Mouse (Mus musculus): Measurements from ENCODE around the gene Fam110a. TPM values are rescaled to one million over a fixed set of nuclear protein-coding genes. Genes with fewer than 3 reads are reported as not detected.

Gene Fam110a
- polyA plus RNA-seq (2016; fragmentation: Nextera tagmentation; extraction: Ambion mirVana): 29.3 and 31.7 TPM in 2 replicates

DNA sequence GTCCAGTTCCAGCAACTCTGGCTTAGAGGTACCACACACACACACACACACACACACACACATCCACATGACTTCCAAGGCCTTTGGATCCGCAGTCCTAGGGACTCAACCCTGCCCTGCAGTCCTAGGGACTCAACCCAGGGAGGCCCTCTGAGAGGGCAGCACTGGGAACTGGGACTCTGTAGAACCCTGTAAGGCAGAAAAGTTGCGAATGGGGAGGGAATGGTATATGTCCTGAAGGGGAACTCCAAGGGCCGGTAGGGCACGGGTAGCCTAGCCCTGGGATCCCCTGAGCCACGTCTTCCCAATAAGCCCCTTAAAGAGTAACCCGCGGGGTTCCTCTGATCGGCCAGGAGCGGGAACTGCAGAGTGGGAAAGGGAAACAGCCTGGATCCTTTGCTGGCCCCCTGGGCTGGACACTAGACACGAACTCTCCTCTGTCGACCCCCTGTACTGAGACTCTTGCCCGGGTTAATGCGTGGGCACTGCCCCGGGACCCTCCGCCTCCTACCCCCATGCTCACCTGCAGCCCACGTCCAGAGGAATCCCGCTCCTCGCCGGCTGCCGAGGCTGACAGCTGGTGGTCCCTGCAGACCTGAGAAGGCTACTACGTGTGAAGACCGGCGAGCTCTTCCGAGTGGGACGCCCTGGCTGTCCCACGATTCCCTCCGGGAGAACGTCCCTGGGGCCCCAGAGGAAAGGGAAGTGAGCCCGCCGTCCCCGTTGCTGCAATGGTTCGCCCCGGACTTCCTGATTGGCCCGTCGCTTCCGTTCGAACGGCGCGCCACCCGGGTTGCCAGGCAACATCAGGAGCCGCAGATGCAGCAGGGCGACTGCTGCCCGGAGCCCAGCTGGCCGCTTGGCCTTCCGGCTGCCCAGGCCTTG, at the start of gene Fam110a:
Gene Fam110a, minus strand, starts transcription at position 750 of the 885 bp plus-strand sequence.
- 0 out of 2 replicates have a peak within 1 kb of the TSS, but pooled peaks have one; percentile 13 for H3K27ac ChIP-seq
- H3K9me3 ChIP-seq: no peaks in the 10 kb centered on the region
- peak; percentile 70 for ATAC-seq (ENCODE audit: insufficient number of reproducible peaks, insufficient read depth, low FRiP score, low TSS enrichment, low read depth)
- peaks cover 30% of the 10 kb centered on the region for H3K4me1 ChIP-seq (replicated peaks)
- WGBS: under 1% methylated on average over 46 of the region's 46 CpGs
- peak within 1 kb of the TSS; percentile 74 for H3K4me3 ChIP-seq (replicated peaks)
- peak within 1 kb of the TSS; percentile 70 for H3K9ac ChIP-seq (replicated peaks)
- H3K36me3 ChIP-seq: no peaks in the 10 kb centered on the region
- H3K27me3 ChIP-seq: peaks cover 6% of the 10 kb centered on the region; the same call in 1 of the 2 replicates
- peak within 1 kb of the TSS; percentile 82 for H3K4me2 ChIP-seq

DNA sequence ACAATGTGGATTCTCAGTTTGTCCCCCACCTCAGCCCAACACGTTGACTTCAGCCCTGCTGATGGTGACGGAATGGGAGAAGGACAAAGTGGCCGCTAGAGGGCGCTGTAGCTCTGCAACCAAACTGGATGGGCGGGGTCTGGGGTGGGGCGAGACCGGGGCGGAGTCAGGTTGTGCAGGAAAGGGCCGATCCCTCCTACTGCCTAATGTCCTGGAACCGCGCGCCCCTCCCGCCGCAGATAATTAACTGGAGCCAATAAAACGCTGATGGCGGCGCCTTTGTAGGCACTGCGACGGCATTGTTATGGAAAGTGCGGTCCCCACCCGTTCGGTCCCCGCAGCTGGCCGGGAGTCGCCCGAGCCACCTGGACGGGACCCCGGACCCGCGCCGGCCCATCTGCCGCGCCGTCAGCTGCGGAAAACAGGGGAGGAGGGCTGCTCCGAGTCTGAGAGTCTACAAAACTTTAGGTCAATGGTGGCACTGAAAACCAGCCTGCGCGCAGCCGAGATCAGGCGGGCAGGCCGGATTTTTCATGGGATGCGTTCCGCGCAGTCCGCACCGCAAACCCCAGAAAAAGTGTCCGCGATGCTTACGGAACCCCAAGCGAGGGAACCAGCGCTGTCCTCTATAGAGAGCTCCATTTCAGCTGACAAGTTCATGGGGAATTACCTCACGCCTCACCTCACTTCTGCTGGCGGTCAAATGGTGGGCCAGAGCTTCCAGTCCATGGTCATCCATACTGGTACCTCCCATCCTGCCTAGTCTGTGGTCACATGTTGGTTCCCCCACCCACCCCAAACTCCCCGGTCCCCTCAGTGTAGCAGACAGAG, 49.4 kb upstream of the Fam110a start:
- peak overlapping the region; percentile 67 for H3K9ac ChIP-seq (replicated peaks)
- no peak overlapping the region for H3K27ac ChIP-seq
- under 1% methylated on average over 54 of the region's 54 CpGs for WGBS
- no peaks in the 10 kb centered on the region for H3K9me3 ChIP-seq
- H3K4me2 ChIP-seq: peak overlapping the region; percentile 82
- no peaks in the 10 kb centered on the region for H3K4me1 ChIP-seq (replicated peaks)
- H3K27me3 ChIP-seq: peaks cover 72% of the 10 kb centered on the region
- H3K4me3 ChIP-seq (replicated peaks): peak overlapping the region; percentile 65
- peak; percentile 89 for ATAC-seq (ENCODE audit: insufficient number of reproducible peaks, insufficient read depth, low FRiP score, low TSS enrichment, low read depth)
- H3K36me3 ChIP-seq: no peaks in the 10 kb centered on the region

DNA sequence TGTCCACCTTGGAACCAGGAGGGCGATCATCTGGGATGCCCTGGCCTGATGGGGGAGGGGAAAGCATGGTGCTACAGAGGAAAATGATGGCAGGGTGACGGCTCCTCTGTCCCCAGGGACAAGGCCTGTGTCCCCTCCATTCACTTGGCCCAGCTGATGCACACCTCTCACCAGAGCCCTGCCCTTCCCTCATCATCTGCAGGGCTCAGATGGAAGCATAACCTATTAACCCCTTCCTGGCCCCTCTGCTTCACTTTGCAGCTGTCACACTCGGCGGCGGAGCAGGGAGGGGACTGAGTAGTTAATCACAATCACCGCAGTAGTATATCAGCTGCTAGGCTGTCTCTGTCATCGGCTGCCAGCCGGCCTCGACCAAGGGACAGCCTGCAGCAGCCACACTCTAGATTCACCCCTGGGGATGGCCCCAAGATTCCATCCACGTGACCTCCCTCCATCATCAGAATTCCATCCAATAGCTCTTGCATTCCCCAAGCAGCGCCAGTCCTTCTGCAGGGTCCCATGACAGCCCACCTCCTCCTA, 44.9 kb upstream of the Fam110a start:
- no peak overlapping the region for H3K4me3 ChIP-seq (replicated peaks)
- no peaks in the 10 kb centered on the region for H3K4me1 ChIP-seq (replicated peaks)
- H3K27ac ChIP-seq: no peak overlapping the region
- H3K4me2 ChIP-seq: no peak overlapping the region
- WGBS: 62% methylated on average over 11 of the region's 11 CpGs
- H3K36me3 ChIP-seq: no peaks in the 10 kb centered on the region
- H3K9me3 ChIP-seq: no peaks in the 10 kb centered on the region
- H3K27me3 ChIP-seq: peaks cover 31% of the 10 kb centered on the region
- ATAC-seq (ENCODE audit: insufficient number of reproducible peaks, insufficient read depth, low FRiP score, low TSS enrichment, low read depth): no peak
- no peak overlapping the region for H3K9ac ChIP-seq (replicated peaks)

DNA sequence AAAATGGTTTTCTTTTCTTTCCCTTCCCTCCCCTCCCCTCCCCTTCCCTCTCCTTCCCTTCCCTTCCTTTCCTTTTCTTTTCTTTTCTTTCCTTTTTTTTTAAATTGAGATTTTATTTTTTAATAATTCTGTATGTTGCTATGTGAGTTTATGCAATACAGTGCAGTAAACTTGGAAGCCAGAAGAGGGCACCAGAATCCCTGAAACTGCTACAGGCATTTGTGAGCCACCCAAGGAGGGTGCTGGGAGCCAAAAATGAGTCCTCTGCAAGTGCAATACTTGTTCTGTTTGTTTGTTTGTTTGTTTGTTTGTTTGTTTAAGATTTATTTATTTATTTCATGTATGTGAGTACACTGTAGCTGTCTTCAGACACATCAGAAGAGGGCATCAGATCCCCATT, 42.0 kb upstream of the Fam110a start:
- no peak overlapping the region for H3K4me3 ChIP-seq (replicated peaks)
- no peak for ATAC-seq (ENCODE audit: insufficient number of reproducible peaks, insufficient read depth, low FRiP score, low TSS enrichment, low read depth)
- H3K9ac ChIP-seq (replicated peaks): no peak overlapping the region
- H3K4me1 ChIP-seq (replicated peaks): no peaks in the 10 kb centered on the region
- no peaks in the 10 kb centered on the region for H3K36me3 ChIP-seq
- no peak overlapping the region for H3K27ac ChIP-seq
- H3K4me2 ChIP-seq: no peak overlapping the region
- no peaks in the 10 kb centered on the region for H3K9me3 ChIP-seq
- peaks cover 10% of the 10 kb centered on the region; the same call in 1 of the 2 replicates for H3K27me3 ChIP-seq

DNA sequence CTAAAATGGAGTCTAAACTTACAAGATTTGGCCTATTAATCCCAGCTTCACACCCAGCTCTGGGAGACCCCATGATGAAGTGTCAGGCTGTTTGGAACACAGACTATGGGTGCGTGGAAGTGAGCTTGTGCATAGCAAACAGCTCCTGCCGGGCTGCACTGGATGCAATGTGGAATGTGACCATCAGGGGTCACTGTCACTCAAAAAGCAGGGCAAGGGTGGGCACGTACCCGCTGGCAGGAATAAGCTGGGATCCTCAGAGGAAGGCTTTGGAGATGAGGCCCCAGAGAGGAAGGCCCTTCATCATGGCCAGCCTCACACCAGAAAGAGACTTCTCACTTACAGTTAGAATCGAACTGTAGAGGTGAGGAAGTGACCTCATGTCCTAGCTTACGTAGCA, 40.2 kb upstream of the Fam110a start:
- Histone ChIP-seq H3K4me1 (replicated peaks) (no peaks in the 10 kb centered on the region), H3K27me3 (peaks cover 7% of the 10 kb centered on the region; the same call in 1 of the 2 replicates), H3K36me3 (no peaks in the 10 kb centered on the region), H3K9me3 (no peaks in the 10 kb centered on the region), H3K9ac (replicated peaks) (no peak overlapping the region), H3K27ac (no peak overlapping the region), H3K4me2 (no peak overlapping the region), H3K4me3 (replicated peaks) (no peak overlapping the region)
- ATAC-seq (ENCODE audit: insufficient number of reproducible peaks, insufficient read depth, low FRiP score, low TSS enrichment, low read depth): no peak
- 27% methylated on average over 6 of the region's 6 CpGs for WGBS

DNA sequence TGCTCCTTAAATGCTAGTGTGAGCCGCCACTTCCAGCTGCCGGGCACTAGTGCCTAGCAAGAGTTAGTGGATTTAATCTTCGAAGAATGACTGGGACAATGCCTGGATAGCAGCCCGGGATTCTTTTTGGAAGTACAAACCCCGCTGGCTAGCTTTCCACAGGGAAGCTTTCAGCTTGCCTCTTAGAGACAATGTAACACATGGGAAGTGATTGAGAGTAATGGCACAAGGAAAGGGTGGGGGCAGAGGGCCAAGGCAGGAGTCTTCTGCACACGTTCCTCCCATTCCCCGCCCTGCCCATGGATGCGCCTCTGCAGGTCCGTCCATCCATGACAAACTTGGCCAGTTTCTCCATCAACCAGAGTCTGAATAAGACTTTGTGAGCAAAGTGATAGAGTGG, 36.6 kb upstream of the Fam110a start:
- no peaks in the 10 kb centered on the region for H3K4me1 ChIP-seq (replicated peaks)
- no peak overlapping the region for H3K4me3 ChIP-seq (replicated peaks)
- no peak overlapping the region for H3K27ac ChIP-seq
- no peak overlapping the region for H3K9ac ChIP-seq (replicated peaks)
- H3K27me3 ChIP-seq: no peaks in the 10 kb centered on the region
- no peak overlapping the region for H3K4me2 ChIP-seq
- no peaks in the 10 kb centered on the region for H3K36me3 ChIP-seq
- no peaks in the 10 kb centered on the region for H3K9me3 ChIP-seq
- no peak for ATAC-seq (ENCODE audit: insufficient number of reproducible peaks, insufficient read depth, low FRiP score, low TSS enrichment, low read depth)
- WGBS: 82% methylated on average over 9 of the region's 9 CpGs

DNA sequence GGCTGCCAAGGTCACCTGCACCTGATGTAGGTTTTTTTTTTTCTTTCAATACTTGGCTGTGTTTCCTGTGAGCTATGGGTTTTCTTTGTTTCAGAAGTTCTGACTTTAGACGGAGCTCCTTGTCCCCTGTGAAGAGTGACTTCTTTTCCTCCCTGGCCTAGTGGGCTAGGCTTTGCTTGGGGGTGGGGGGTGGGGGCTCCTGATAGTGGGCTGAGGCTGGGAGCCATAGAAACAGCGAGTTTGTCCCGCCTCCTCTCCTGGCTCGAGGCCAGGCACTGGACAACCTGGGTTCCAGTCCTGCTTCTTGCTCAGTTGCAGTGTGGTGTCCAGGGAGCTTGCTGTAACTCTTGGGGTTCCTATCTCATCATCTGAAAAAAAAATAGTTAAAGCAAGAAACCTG, 36.0 kb upstream of the Fam110a start:
- Histone ChIP-seq H3K27ac (0 out of 2 replicates have a peak overlapping the region, but pooled peaks have one; percentile 9), H3K9ac (replicated peaks) (no peak overlapping the region), H3K9me3 (no peaks in the 10 kb centered on the region), H3K27me3 (no peaks in the 10 kb centered on the region), H3K4me1 (replicated peaks) (no peaks in the 10 kb centered on the region), H3K36me3 (no peaks in the 10 kb centered on the region), H3K4me3 (replicated peaks) (no peak overlapping the region), H3K4me2 (no peak overlapping the region)
- ATAC-seq (ENCODE audit: insufficient number of reproducible peaks, insufficient read depth, low FRiP score, low TSS enrichment, low read depth): no peak
- WGBS: 60% methylated on average over 4 of the region's 4 CpGs

DNA sequence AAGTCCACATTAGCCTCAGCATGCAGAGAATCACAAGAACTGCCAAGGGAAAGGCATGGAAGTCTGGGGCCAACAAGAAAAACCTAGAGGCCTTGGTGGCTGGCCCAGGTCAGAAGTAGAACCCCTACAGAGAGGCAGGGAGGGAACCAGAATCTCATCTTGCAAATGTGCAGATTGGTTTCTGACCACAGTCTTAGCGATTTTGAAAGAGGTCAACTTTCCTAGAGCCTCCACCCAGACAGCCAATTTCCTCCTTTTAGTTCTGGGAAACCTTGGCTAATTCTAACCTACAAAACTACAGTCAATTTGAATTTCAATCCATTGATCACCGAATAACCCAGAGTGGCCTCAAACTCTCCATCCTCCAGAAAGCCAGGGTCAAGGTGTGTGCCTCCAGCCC, 32.7 kb upstream of the Fam110a start:
- H3K9ac ChIP-seq (replicated peaks): no peak overlapping the region
- no peak overlapping the region for H3K4me3 ChIP-seq (replicated peaks)
- no peak for ATAC-seq (ENCODE audit: insufficient number of reproducible peaks, insufficient read depth, low FRiP score, low TSS enrichment, low read depth)
- H3K36me3 ChIP-seq: no peaks in the 10 kb centered on the region
- H3K9me3 ChIP-seq: no peaks in the 10 kb centered on the region
- no peak overlapping the region for H3K4me2 ChIP-seq
- H3K27ac ChIP-seq: no peak overlapping the region
- H3K27me3 ChIP-seq: peaks cover 6% of the 10 kb centered on the region; the same call in 1 of the 2 replicates
- no peaks in the 10 kb centered on the region for H3K4me1 ChIP-seq (replicated peaks)
- 69% methylated on average over 2 of the region's 2 CpGs for WGBS

DNA sequence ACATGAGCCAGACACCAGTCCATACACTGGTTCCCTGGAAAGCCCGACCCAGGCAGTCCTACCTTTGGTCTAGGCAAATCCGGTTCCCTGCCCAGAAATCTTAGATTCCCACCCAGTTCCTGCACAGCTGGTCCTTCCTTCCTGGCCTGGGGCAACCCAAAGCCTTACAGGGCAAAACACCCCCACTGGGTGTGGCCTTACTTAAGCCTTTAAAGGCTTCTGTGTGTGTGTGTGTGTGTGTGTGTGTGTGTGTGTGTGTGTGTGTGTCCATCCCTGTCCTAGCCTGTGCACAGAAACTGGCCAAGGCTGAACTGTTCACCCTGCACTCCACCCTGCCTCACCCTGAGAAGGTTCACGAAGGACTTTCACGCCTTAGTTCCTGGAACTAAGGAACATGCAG, 32.2 kb upstream of the Fam110a start:
- Histone ChIP-seq H3K9me3 (no peaks in the 10 kb centered on the region), H3K36me3 (no peaks in the 10 kb centered on the region), H3K27ac (no peak overlapping the region), H3K4me3 (replicated peaks) (no peak overlapping the region), H3K4me1 (replicated peaks) (no peaks in the 10 kb centered on the region), H3K9ac (replicated peaks) (no peak overlapping the region), H3K27me3 (peaks cover 6% of the 10 kb centered on the region; the same call in 1 of the 2 replicates), H3K4me2 (no peak overlapping the region)
- 77% methylated on average over 4 of the region's 4 CpGs for WGBS
- no peak; the same call in 1 of the 2 replicates for ATAC-seq (ENCODE audit: insufficient number of reproducible peaks, insufficient read depth, low FRiP score, low TSS enrichment, low read depth)

DNA sequence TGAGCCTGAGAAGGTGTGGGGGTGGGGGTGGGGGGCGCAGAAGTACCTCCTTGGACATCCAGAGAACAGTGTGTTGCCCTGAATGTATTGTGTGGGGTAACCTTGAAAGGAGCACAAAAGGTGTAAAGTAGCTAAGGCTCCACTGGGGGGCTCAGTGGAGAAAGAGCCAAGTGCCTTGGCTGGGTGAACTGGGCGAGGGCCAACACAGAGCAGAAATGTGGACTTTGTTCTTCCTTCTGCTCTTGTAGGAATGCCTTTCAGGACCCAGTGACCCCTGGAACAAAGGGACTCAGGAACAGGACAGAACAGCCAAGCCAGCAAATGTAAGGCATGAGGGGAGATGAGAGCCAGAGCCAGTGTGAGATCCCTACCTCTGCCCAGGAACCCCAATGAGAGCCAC, 31.7 kb upstream of the Fam110a start:
- Histone ChIP-seq H3K36me3 (no peaks in the 10 kb centered on the region), H3K4me2 (no peak overlapping the region), H3K27me3 (peaks cover 6% of the 10 kb centered on the region; the same call in 1 of the 2 replicates), H3K4me1 (replicated peaks) (no peaks in the 10 kb centered on the region), H3K4me3 (replicated peaks) (no peak overlapping the region), H3K9ac (replicated peaks) (no peak overlapping the region), H3K9me3 (no peaks in the 10 kb centered on the region), H3K27ac (no peak overlapping the region)
- 45% methylated on average over 2 of the region's 2 CpGs for WGBS
- no peak for ATAC-seq (ENCODE audit: insufficient number of reproducible peaks, insufficient read depth, low FRiP score, low TSS enrichment, low read depth)

DNA sequence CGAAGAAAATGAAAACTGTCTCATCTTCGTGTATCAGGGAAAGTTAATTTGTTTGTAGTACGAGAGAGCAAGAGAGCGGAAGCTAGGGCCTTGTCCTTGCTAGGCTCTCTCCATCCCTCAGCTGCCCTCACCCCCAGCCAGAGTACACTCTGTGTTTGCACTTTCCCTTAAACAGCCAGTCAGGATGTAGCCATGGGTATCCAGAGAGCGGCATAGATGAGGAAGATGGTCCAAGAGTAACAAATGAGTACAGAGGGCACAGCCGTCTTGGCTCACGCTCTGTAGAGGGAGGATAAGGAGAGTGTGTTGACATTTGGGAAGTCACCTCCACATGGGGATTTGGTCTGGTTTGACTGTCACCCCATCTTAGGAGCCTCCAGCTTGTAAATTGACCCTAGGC, 30.6 kb upstream of the Fam110a start:
- Histone ChIP-seq H3K27me3 (peaks cover 6% of the 10 kb centered on the region; the same call in 1 of the 2 replicates), H3K27ac (no peak overlapping the region), H3K9ac (replicated peaks) (no peak overlapping the region), H3K36me3 (no peaks in the 10 kb centered on the region), H3K9me3 (no peaks in the 10 kb centered on the region), H3K4me3 (replicated peaks) (no peak overlapping the region), H3K4me1 (replicated peaks) (no peaks in the 10 kb centered on the region), H3K4me2 (no peak overlapping the region)
- no peak for ATAC-seq (ENCODE audit: insufficient number of reproducible peaks, insufficient read depth, low FRiP score, low TSS enrichment, low read depth)
- 81% methylated on average over 7 of the region's 7 CpGs for WGBS
